Mouse (Mus musculus) left cerebral cortex, postnatal 14 days (tissue): ENCODE results near the gene Hras. TPM values are rescaled to one million over a fixed set of nuclear protein-coding genes. Genes with fewer than 3 reads are reported as not detected.

Source experiments
- DNase-seq, 2 experiments: peaks; one replicate each; pipeline ENCODE4 v3.0.0; 2021 to 2022; ENCODE audit warnings: low spot score in 2 of 2, mixed read lengths in 1 of 2
- intact Hi-C: fragments of 180-260 bp; cut with DNase I; formaldehyde crosslinking; loops from one replicate; pipeline ENCODE4 v1.15.1; 2025
- total RNA-seq, 2 experiments: library from RNA; stranded (reverse); gene quantifications; 2 replicates each; pipeline ENCODE4 v1.2.3; 2021

Gene Hras
- total RNA-seq, 2 experiments from 2014 or later, result 249 to 272 TPM

- peak in 1 of 2 experiments; percentile 11 for DNase-seq
- intact Hi-C loops, result no loop called here
These were observed 22.3 kb upstream of the Hras start for GRCm38 (mm10) chr7:141215880-141216733.

DNA sequence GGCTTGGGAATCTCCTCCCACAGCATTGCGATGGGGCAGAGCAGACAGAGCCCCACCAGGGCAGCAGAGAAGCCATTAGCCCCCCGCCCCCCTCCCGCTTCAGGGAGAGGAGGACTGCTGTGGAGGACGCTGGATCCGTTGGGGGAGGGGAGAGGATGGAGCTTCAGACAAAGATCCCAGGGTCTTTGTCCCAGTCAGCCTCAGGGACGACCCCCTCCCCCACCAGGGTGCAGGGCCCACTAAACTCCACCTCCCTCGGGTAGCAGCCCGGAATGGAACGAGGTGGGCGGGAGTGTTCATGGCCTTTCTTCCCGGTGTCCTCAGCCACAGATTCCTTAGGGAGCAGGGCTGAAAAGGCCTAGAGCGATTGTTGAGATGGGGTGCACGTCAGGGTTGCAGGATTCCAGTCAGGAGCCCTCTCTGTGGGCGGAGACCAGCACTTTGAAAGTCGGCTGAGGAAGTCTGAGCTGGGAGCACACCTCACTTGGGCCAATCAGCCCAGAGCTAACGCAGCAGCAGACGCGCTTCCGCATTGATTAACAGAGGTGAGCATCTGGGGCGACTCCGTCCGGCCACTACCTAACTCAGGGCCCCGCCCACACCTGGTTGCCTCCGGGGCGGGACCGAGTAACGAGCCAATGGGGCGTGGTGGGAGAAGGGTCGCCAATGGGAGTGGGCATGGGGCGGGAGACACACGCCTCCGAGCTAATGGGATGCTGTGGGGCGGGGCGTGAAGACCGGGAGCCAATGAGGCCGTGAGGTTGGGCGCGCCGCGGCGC lies 21.5 kb upstream of the Hras start, which contains the start of gene Rassf7:
Gene Rassf7 (plus strand): TSS at position 760 of the 779 bp plus-strand sequence.
- DNase-seq, result peak; percentile 67 to 76
- intact Hi-C loops, result no loop called here

DNA sequence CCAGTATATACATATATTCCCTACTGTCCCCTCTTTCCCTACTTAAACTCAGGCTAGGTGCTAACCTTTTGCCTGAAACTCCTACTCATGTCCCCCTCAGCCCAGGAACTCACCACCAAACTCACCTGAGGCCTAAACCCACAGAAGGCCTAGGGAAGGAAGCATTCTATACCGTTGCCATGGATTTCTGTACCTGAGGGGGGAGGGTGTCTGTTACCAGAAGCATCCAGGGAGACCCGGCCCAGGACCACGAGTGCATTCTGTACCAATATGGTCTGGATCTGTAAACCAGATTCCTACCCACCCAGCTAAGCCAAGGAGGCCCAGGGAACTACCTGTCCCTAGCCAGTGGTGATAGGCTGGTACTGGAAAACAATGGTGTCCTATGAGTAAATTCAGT lies 20.5 kb upstream of the Hras start:
- intact Hi-C loops, result no loop called here
- DNase-seq, result no peak

DNA sequence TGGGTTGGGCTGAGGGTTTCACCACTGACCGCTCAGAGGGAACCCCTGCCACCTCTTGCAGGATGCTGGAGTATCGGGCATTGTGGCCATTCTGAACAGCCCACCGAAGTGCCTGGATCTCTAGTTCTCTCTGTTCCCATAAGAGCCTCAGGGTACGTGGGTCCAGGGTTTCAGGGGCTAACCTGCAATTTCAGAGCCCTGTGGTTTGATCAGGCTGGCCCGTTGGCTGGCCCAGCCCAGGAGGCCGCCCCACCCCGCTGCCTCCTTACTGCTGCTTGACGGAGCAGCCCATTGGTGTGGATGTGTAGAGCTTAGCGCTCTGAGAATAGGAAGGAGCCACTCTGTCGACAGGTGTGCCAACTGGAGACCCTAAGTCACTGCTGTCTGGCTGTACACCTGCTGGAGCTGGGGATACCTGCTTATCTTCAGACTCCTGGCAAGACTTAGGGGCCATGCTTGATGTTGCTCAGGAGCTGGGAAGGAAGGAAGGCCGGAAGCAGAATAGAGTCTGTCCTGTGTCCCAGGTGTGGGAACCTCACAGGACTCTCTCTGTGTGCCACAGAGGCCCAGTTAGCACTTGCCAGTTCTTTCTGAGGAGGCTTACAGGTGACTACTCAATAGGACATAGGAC lies 19.9 kb upstream of the Hras start, which contains the start of gene Lmntd2:
Gene Lmntd2 (minus strand): TSS at position 476 of the 631 bp plus-strand sequence.
- no peak for DNase-seq
- intact Hi-C loops, result no loop called here

- intact Hi-C loops, result no loop called here
- no peak for DNase-seq
These were observed 19.3 kb upstream of the Hras start for GRCm38 (mm10) chr7:141213133-141213532.

DNA sequence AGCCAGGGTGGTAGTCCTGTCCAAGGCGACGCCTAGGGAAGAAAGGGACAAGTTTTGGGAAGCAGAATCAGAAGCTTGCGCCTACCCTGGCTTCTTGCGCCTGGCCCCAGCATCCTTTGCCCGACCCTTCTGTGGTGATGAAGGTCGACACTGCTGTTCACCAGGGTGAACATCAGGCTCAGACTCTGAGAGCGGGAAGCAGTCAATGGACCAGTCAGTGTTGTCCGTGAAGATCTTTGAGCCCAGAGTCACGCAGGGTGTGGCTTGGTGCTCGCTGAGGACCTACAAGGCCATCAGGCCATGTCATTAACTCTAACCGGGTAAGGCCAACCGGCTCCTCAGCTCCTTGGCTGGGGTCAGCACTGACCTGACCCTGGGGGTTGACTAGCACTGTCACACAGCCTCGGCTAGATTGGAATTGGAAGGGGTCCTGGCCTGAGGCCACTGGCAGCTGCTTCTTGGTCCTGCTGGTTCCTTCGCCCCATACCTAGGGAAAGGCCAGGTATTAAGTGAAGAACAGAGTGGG lies 16.9 kb upstream of the Hras start:
- no peak for DNase-seq
- intact Hi-C loops, result no loop called here

DNA sequence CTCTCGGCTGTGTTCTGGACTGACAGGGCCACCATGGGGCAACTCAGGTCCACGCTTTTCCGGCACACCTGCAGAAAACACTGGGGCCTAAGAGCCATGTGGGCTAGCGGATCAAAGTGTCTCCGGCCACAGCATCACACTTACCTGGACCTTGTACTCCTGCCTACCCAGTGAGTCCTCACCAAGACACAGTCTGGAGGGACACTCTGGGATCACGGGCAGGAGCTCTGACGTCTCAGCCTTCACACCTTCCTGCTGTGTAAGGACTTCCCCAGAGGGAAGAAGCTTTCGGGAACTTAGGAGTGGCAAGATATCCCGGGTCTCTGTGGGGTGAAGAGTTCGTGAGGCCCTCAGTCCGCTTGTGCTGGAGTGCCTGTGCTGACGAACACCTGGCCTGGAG lies 16.3 kb upstream of the Hras start:
- intact Hi-C loops, result no loop called here
- DNase-seq, result no peak

DNA sequence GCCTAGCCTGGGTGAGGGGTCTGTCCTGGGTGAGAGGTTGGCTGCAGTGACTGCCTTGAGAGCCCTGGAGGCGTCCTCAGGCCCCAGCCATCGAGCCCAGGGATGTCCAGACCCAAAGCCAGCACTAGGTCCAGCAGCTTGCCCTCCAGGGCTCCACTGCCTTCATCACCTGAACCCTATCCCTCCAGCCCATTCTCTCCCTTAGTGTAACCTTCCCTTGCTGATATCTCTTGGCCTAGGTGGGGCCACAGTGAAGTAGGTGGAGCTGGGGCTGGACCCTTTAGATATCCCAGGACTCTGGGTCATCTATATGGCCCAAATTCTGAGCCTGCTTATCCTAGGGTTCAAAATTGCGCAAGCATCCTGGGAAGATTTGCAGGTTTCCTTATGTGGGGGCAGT lies 15.7 kb upstream of the Hras start:
- no peak for DNase-seq
- intact Hi-C loops, result no loop called here

- intact Hi-C loops, result no loop called here
- no peak for DNase-seq
These were observed 12.6 kb upstream of the Hras start for GRCm38 (mm10) chr7:141206182-141206937.

DNA sequence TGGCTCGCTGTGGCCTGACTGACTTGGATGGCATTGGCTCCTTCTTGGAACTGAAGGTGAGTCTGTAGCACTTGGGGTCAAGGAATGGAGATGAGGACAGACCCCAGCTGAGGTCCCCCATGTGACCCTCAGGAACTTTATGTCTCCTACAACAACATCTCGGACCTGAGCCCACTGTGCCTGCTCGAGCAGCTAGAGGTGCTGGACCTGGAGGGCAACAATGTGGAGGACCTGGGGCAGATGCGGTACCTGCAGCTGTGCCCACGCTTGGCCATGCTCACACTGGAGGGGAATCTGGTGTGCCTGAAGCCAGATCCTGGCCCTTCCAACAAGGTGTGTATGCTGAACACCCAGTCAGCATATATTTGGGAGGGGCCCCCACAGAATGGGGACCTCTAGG lies 11.7 kb upstream of the Hras start:
- DNase-seq, result no peak
- intact Hi-C loops, result no loop called here

DNA sequence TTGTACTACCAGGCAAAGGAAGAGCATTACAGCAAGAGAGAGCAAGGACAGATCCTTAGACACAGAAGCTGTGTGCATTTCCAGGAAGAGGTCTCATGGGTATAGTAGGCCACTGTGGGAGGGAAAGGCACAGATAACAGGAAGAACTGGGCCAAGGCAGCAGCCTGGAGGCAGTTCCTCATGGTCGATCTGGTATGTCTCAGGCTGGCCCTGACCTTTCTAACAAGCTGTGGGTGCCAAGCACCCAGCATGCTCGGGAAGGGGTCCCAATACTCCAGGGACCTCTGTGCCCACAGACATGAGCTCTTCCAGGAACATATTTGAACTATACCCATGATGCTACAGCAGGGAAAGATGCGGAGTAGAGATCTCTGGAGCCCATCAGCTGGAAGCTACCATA lies 10.7 kb upstream of the Hras start:
- no peak for DNase-seq
- intact Hi-C loops, result no loop called here

- DNase-seq, result no peak
- intact Hi-C loops, result no loop called here
These were observed 4.3 kb upstream of the Hras start for GRCm38 (mm10) chr7:141198121-141198520.

- no peak for DNase-seq
- intact Hi-C loops, result no loop called here
These were observed 2.9 kb upstream of the Hras start for GRCm38 (mm10) chr7:141196619-141197282.

DNA sequence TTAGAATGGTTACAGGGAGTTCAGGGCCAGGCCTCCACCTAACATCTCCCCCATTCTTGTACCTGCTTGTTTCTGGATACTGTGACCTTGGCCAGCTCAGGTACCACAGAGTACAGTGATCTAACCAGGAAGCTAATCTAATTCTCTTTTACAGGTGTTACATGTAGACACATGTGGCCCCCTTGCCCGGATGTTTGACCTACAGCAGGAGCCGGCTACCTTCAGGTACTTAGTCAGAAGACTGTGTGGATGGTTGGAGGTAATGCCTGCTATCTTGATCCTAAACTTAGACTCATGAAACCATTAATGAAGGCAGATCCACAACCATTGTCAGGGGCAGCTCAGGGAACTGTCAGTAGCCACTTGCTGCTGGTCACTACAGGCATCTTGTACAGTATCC lies 1.9 kb upstream of the Hras start:
- intact Hi-C loops, result no loop called here
- DNase-seq, result no peak

GRCm38 (mm10) chr7:141194830-141195229 lies 1.0 kb upstream of the Hras start:
- intact Hi-C loops, result no loop called here
- peak; percentile 87 to 92 for DNase-seq

GRCm38 (mm10) chr7:141194409-141194808 lies 604 bp upstream of the Hras start:
- intact Hi-C loops, result no loop called here
- no peak for DNase-seq

GRCm38 (mm10) chr7:141193348-141193856 lies 403 bp downstream of the Hras start:
- intact Hi-C loops, result no loop called here
- peak in 1 of 2 experiments; percentile 24 for DNase-seq

DNA sequence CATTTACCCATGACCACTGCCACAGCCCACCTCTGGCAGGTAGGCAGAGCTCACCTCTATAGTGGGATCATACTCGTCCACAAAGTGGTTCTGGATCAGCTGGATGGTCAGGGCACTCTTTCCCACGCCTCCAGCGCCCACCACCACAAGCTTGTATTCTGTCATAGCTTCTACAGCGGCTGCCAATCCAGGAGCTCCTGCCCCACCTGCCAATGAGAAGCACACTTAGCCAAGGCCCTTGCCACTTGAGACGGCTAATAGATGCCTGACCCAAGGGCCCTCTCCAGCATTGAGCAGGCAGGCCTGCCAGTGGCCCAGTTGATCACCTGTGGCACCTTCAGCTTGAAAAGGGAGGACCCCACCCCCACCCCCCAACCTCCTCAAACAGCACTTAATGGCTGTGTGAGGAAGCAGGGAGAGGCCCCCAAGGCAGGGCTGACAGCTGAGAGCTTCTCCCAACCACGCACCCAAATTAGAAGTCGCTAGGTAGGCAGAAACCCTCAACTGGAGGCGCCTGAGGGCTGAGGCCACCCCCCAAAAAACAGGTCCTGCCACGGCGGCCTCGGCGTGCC lies 943 bp downstream of the Hras start:
- DNase-seq, result no peak
- intact Hi-C loops, result no loop called here
